Mouse (Mus musculus) forebrain, embryonic 14.5 days (tissue): ENCODE measurements at regions not wholly inside any gene's neighbourhood (a gene's known extent, or its start where the extent isn't known, plus 50 kb on each side); places are given as distances from the start of the nearest gene placed in this dataset.

Experiments
- ATAC-seq: fragments of 200-750 bp; cut with Nextera tagmentation; 2 replicates; pipeline ENCODE4 v1.8.0; 2017; ENCODE audit warnings: mild to moderate bottlenecking, moderate library complexity
- DNase-seq: peaks from one replicate; pipeline ENCODE4 v3.0.0-alpha.2; 2015; ENCODE audit warnings: low spot score
- H3K27ac ChIP-seq: fragments of 300-500 bp; sonication (generic); 2 replicates; pipeline ENCODE4 v1.5.1; 2014; ENCODE audit warnings: low read depth, mild to moderate bottlenecking, control low read depth, low read length, moderate library complexity
- H3K27me3 ChIP-seq: fragments of 300-500 bp; sonication (generic); replicated peaks from 2 replicates; pipeline ENCODE4 v1.6.1; 2014; ENCODE audit warnings: low read length, control low read depth, mixed read lengths; ENCODE audit not compliant: control insufficient read depth, insufficient read depth
- H3K36me3 ChIP-seq: fragments of 300-500 bp; sonication (generic); 2 replicates; pipeline ENCODE4 v1.6.1; 2014; ENCODE audit warnings: low read length, control low read depth; ENCODE audit not compliant: control insufficient read depth, insufficient read depth
- H3K4me1 ChIP-seq: fragments of 300-500 bp; sonication (generic); 2 replicates; pipeline ENCODE4 v1.6.1; 2014; ENCODE audit warnings: antibody characterized with exemption, low read length, control low read depth; ENCODE audit not compliant: control insufficient read depth, insufficient read depth
- H3K4me2 ChIP-seq: fragments of 300-500 bp; sonication (generic); 2 replicates; pipeline ENCODE4 v1.6.1; 2014; ENCODE audit warnings: mild to moderate bottlenecking, control low read depth, low read length
- H3K4me3 ChIP-seq: fragments of 300-500 bp; sonication (generic); 2 replicates; pipeline ENCODE4 v1.5.1; 2014; ENCODE audit warnings: low read depth, low read length, control low read depth
- H3K9ac ChIP-seq: fragments of 300-500 bp; sonication (generic); 2 replicates; pipeline ENCODE4 v1.6.1; 2014; ENCODE audit warnings: mild to moderate bottlenecking, low read length, control low read depth, moderate library complexity
- H3K9me3 ChIP-seq: fragments of 300-500 bp; sonication (generic); replicated peaks from 2 replicates; pipeline ENCODE4 v1.6.1; 2016; ENCODE audit warnings: low read length, control low read depth, mixed read lengths; ENCODE audit not compliant: control insufficient read depth
- WGBS: fragments of 180-500 bp; shearing (Covaris S2); extraction: QIAGEN DNeasy Blood & Tissue Kit; methylation state at CpG from one replicate; pipeline ENCODE4 v1.1.7; 2014; 5-methylcytosine and 5-hydroxymethylcytosine counted together

DNA sequence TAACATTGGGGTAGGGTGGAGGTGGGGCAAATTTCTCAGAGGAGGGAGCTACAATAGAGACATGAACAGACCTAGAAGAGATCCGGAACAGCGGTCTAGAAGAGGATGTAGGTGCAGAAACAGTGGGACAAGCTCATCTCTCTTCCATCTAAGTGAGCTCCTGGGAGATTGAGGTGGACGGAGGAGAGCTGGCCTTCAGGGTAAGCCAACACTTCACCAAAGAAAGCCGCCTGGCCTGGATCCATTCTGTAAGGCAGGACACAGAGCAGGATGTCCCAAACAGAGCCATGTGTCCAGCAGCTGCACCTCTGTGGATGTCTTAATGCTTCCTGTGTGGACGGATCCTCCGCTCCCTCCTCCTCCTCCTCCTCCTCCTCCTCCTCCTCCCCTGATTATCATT lies 173.0 kb downstream of the Rab11fip4 start:
- no peaks in the 10 kb centered on the region for H3K36me3 ChIP-seq
- no peak for DNase-seq
- H3K9me3 ChIP-seq, result no peaks in the 10 kb centered on the region
- ATAC-seq, result no peak
- WGBS, result 84% methylated on average over 6 of the region's 6 CpGs
- H3K27me3 ChIP-seq, result no peaks in the 10 kb centered on the region
- H3K4me2 ChIP-seq, result no peak overlapping the region
- H3K27ac ChIP-seq, result no peak overlapping the region
- H3K4me3 ChIP-seq, result no peak overlapping the region
- no peak overlapping the region for H3K9ac ChIP-seq
- no peaks in the 10 kb centered on the region for H3K4me1 ChIP-seq

DNA sequence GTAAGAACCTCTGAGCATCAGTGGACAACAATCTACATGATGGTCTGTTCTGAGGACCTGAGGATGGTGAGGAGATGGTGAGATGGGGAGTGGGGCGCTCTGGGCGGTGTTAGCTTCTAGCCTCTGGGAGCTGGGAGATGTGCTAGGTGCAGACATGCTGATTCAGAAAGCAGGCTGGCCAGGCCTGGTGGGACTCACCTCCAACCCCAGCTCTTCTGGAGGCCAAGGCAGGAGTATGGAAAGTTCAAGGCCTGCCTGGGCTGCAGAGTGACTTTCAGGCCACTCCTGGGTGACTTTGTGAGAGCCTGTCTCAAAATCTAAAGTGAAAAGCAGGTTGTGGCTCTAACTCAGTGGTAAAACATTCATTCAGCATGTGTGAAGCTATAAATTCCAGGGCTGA lies 171.6 kb downstream of the Rab11fip4 start:
- Histone ChIP-seq H3K27ac (no peak overlapping the region), H3K4me3 (no peak overlapping the region), H3K4me2 (no peak overlapping the region), H3K36me3 (no peaks in the 10 kb centered on the region), H3K27me3 (no peaks in the 10 kb centered on the region), H3K9ac (no peak overlapping the region), H3K4me1 (no peaks in the 10 kb centered on the region), H3K9me3 (no peaks in the 10 kb centered on the region)
- DNase-seq, result no peak
- 100% methylated on average over 2 of the region's 2 CpGs for WGBS
- ATAC-seq, result no peak

DNA sequence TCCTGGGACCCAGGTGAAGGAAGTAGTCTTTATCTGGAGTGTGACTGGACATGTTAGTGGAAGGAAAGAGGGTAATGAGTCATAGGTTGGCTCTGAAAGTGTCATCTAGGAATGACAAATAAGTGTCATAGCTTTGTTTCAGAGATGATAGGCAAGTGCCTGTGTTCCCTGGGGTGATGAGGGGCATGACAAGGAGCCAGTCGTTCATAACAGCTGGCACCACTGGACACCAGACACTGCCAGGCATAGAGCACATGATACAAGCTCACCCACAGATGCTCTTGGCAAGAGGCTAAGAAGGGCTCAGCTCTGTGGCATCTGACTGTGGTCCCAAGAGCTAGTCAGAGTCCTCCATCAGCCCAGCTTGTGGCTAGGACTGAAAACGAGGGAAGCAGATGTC lies 171.0 kb downstream of the Rab11fip4 start:
- no peak overlapping the region for H3K27ac ChIP-seq
- H3K4me3 ChIP-seq, result no peak overlapping the region
- ATAC-seq (no peak), DNase-seq (no peak)
- no peaks in the 10 kb centered on the region for H3K4me1 ChIP-seq
- H3K4me2 ChIP-seq, result no peak overlapping the region
- 75% methylated on average over 2 of the region's 2 CpGs for WGBS
- H3K9ac ChIP-seq, result no peak overlapping the region
- no peaks in the 10 kb centered on the region for H3K9me3 ChIP-seq
- no peaks in the 10 kb centered on the region for H3K27me3 ChIP-seq
- no peaks in the 10 kb centered on the region for H3K36me3 ChIP-seq

DNA sequence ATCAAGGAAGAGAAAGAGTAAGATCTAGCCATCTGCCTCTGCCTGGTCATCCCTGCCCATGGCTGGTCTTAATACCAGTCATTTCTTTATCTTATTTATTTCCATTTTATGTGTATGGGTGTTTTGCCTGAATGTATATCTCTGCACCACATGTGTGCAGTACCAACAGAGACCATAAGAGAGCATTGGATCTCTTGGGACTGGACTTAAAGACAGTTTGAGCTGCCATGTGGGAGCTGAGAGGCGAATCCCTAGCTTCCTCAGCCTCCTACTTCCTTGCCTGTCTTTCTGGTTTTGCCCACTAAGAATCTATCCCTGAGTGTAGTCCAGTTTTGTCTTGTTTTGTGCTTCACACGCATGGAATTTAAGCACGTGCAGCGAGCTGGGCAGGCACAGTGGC lies 169.5 kb downstream of the Rab11fip4 start:
- 82% methylated on average over 4 of the region's 4 CpGs for WGBS
- no peak for ATAC-seq
- no peak for DNase-seq
- Histone ChIP-seq H3K9ac (no peak overlapping the region), H3K36me3 (no peaks in the 10 kb centered on the region), H3K4me1 (no peaks in the 10 kb centered on the region), H3K27ac (no peak overlapping the region), H3K9me3 (no peaks in the 10 kb centered on the region), H3K4me2 (no peak overlapping the region), H3K27me3 (no peaks in the 10 kb centered on the region), H3K4me3 (no peak overlapping the region)

DNA sequence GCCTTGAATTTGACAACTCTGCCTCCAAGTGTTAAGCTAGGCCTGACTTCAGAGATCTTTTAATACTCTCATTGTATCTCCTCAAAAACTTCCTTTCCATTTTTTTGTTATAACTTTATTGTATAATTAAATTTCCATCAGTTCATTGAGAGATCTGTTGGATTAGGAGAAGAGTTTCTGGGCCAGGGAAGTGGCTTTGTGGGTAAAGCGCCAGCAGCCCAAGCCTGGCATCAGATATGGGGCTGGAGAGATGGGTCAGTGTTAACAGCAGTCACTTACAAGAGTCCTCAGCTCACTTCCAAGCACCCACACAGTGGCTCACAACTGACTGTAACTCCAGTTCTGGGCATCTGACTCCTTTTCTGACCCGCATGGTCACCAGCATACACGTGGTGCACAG lies 167.3 kb downstream of the Rab11fip4 start:
- no peak overlapping the region for H3K27ac ChIP-seq
- no peak for DNase-seq
- WGBS, result 94% methylated on average over 3 of the region's 3 CpGs

DNA sequence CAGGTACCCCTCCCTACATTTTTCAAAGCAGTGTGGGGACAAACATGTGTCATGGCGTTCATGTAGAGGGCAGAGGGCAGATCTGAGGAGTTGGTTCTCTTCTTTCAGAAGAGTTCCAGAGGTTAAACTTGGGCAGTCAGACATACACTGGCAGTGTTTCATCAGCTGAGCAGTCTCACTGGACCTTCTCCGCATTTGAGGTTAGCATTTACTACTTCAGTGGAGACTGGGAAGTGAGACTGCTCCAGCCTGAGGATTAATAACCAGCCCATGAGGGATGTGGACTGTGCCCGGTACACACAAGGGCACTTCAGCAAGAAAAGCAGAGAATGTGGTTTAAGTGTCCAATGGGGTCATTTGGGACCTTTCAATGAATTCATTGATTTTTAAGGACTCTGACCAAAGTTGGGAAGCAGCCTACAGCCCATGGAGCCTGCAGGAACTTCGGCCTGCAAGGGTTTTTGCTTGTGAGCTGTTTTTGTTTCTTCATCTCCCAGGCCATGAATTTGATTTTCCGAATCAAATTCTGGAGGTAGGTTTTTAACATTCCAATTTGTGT lies 166.6 kb downstream of the Rab11fip4 start:
- Histone ChIP-seq H3K27ac (no peak overlapping the region), H3K4me2 (no peak overlapping the region)

More for the DNA sequence above, 167.3 kb downstream of the Rab11fip4 start:
- H3K4me3 ChIP-seq, result no peak overlapping the region
- no peaks in the 10 kb centered on the region for H3K4me1 ChIP-seq
- no peak overlapping the region for H3K9ac ChIP-seq
- no peak overlapping the region for H3K4me2 ChIP-seq
- H3K9me3 ChIP-seq, result no peaks in the 10 kb centered on the region
- no peaks in the 10 kb centered on the region for H3K36me3 ChIP-seq
- H3K27me3 ChIP-seq, result no peaks in the 10 kb centered on the region
- no peak for ATAC-seq

DNA sequence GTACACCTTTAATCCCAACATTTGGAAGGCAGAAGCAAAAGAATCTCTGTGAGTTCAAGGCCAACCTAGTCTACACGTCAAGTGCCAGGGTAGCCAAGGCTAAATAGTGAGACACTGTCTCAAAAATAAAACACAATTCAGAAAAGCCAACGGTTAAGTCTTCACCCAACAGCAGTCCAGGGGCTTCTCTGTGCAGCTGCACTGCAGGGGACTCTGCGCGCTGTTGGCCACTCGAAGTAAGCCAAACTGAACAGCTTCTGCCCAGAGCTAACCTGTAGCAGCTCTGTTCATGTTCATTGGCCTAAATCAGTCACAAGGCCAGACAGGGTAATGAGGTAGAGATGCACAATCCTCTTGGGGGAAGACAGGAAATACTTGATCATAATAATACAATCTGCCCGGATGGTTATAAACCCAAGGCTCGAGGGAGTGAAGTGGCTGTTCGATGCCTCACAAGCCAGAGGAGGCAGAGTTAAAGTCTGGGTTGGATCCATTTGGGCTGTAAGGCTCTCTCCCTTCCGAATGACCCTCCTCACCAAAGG lies 165.4 kb downstream of the Rab11fip4 start:
- Histone ChIP-seq H3K27me3 (no peaks in the 10 kb centered on the region), H3K36me3 (no peaks in the 10 kb centered on the region), H3K9ac (no peak overlapping the region), H3K4me1 (no peaks in the 10 kb centered on the region), H3K27ac (no peak overlapping the region), H3K4me3 (no peak overlapping the region), H3K9me3 (no peaks in the 10 kb centered on the region), H3K4me2 (no peak overlapping the region)
- 92% methylated on average over 9 of the region's 9 CpGs for WGBS
- DNase-seq, result no peak
- ATAC-seq, result no peak

More for the DNA sequence above, 166.6 kb downstream of the Rab11fip4 start:
- H3K9me3 ChIP-seq, result no peaks in the 10 kb centered on the region
- H3K36me3 ChIP-seq, result no peaks in the 10 kb centered on the region
- H3K4me3 ChIP-seq, result no peak overlapping the region
- DNase-seq, result no peak
- H3K27me3 ChIP-seq, result no peaks in the 10 kb centered on the region
- WGBS, result 85% methylated on average over 5 of the region's 5 CpGs
- H3K4me1 ChIP-seq, result no peaks in the 10 kb centered on the region
- H3K9ac ChIP-seq, result no peak overlapping the region
- ATAC-seq, result no peak

DNA sequence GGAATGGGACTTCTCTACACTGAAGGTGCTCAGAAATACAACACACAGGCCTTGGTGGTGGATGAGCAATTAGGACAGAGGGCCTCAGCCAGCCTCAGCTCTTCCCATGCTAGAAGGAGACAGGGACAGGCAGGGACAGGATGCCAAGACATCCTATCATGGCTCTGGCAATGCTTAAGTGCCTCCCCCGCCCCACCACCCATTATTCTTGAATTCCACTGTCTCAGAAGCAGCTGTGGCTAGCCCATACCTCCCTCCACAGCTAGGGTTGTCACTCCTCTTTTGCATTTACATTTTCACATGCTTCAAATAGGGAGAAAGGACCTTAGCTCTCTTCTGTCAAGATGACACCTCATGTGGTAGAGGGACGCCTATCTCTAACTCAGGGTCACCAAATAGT lies 162.5 kb downstream of the Rab11fip4 start:
- Histone ChIP-seq H3K27ac (no peak overlapping the region), H3K9ac (no peak overlapping the region), H3K36me3 (no peaks in the 10 kb centered on the region), H3K4me1 (no peaks in the 10 kb centered on the region), H3K4me3 (no peak overlapping the region), H3K4me2 (no peak overlapping the region), H3K9me3 (no peaks in the 10 kb centered on the region), H3K27me3 (no peaks in the 10 kb centered on the region)
- 96% methylated on average over 2 of the region's 2 CpGs for WGBS
- DNase-seq (no peak), ATAC-seq (no peak)

DNA sequence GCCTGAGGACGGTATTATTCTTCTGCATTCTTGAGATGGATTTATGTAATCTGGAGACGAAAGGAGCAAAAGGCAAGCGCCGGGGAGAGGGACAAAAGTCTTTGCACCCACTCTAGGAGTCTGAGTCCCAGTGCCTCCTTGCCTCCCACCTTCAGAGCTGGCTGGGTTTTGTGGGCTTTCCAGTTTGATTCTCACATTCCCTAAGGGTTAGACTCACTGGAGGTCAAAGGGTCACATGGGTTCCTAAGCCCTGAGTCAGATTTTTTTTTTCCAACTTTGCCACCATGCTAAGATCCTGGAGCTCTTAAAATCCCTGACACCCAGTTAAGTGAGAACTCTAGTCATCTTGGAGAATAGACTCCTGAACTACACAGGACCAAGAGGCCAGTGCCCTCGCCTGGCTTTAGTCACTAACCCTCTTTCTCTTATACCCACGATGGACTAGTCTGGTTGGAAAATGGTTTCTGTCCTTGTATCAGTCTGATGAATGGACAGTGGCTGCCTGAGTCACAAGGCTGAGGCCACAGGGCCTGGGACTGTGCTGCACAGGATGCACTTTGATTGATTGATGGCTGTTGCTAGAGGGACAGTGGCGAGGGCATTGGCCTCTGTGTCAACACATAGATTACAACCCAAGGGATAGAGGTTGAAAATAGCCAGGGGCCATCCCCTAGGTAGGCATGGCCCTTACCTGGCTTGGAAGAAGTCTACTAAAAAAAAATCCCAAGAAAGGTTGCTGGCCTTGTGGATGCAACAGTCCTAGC lies 161.9 kb downstream of the Rab11fip4 start:
- 50% methylated on average over 7 of the region's 7 CpGs for WGBS
- H3K27me3 ChIP-seq, result no peaks in the 10 kb centered on the region
- ATAC-seq (no peak), DNase-seq (no peak)
- H3K9ac ChIP-seq, result no peak overlapping the region
- no peaks in the 10 kb centered on the region for H3K4me1 ChIP-seq
- no peak overlapping the region for H3K4me3 ChIP-seq
- no peaks in the 10 kb centered on the region for H3K9me3 ChIP-seq
- no peak overlapping the region for H3K4me2 ChIP-seq
- H3K27ac ChIP-seq, result no peak overlapping the region
- H3K36me3 ChIP-seq, result no peaks in the 10 kb centered on the region
